Mouse (Mus musculus) brain, adult 2 months (tissue): ENCODE data around the gene Gpc3.

ENCODE experiments used
- DNase-seq: peaks from one replicate; pipeline ENCODE4 v3.0.0; 2011; ENCODE audit warnings: low read depth, low spot score

Gpc3 gene

GRCm38 (mm10) chrX:52613328-52614030 is at the start of gene Gpc3:
TSS of gene Gpc3 (minus strand) at chrX:52613950.
- no peak for DNase-seq

GRCm38 (mm10) chrX:52651975-52652374 is 38.2 kb upstream of the Gpc3 start:
- peak; percentile 47 for DNase-seq

- no peak for DNase-seq
Measured at GRCm38 (mm10) chrX:52651472-52651948, 37.8 kb upstream of the Gpc3 start.

- DNase-seq = no peak
Measured at GRCm38 (mm10) chrX:52648910-52649785, 35.4 kb upstream of the Gpc3 start.

- no peak for DNase-seq
Measured at GRCm38 (mm10) chrX:52644393-52644792, 30.6 kb upstream of the Gpc3 start.

GRCm38 (mm10) chrX:52643350-52643749 is 29.6 kb upstream of the Gpc3 start:
- DNase-seq = no peak

GRCm38 (mm10) chrX:52642126-52642525 is 28.4 kb upstream of the Gpc3 start:
- DNase-seq = no peak

GRCm38 (mm10) chrX:52637419-52637818 is 23.7 kb upstream of the Gpc3 start:
- DNase-seq = no peak

GRCm38 (mm10) chrX:52633976-52634375 is 20.2 kb upstream of the Gpc3 start:
- DNase-seq = no peak

GRCm38 (mm10) chrX:52632688-52633324 is 19.1 kb upstream of the Gpc3 start:
- DNase-seq = no peak

GRCm38 (mm10) chrX:52626963-52627716 is 13.4 kb upstream of the Gpc3 start:
- no peak for DNase-seq

- DNase-seq = no peak
Measured at GRCm38 (mm10) chrX:52617813-52618212, 4.1 kb upstream of the Gpc3 start.

GRCm38 (mm10) chrX:52616152-52616551 is 2.4 kb upstream of the Gpc3 start:
- DNase-seq = no peak

GRCm38 (mm10) chrX:52614031-52614381 is 256 bp upstream of the Gpc3 start:
- peak; percentile 26 for DNase-seq

- no peak for DNase-seq
Measured at GRCm38 (mm10) chrX:52612806-52613205, 944 bp downstream of the Gpc3 start.

- DNase-seq = peak; percentile 30
Measured at GRCm38 (mm10) chrX:52611987-52612670, 1.6 kb downstream of the Gpc3 start.

GRCm38 (mm10) chrX:52611541-52611940 is 2.2 kb downstream of the Gpc3 start:
- peak; percentile 29 for DNase-seq

- DNase-seq = no peak
Measured at GRCm38 (mm10) chrX:52603143-52603542, 10.6 kb downstream of the Gpc3 start.

- DNase-seq = no peak
Measured at GRCm38 (mm10) chrX:52599246-52599645, 14.5 kb downstream of the Gpc3 start.

GRCm38 (mm10) chrX:52587671-52588070 is 26.1 kb downstream of the Gpc3 start:
- DNase-seq = no peak

GRCm38 (mm10) chrX:52559995-52560394 is 53.8 kb downstream of the Gpc3 start:
- DNase-seq = no peak
